20 mouse cellular contexts compared by ENCODE assay signal in genomic region chr10:20218866-20219265, GRCm38 (mm10).
"Had no signal": no experiment of that assay in that cellular context is flagged by ENCODE, and none has a peak within 500 bp of the region (broad histone marks: within the 10 kb centered on the region; RNA-seq: fewer than 3 reads in every experiment).

No protein-coding gene starts in this region.

- ATAC-seq: liver, postnatal 0 days; lung, postnatal 0 days; midbrain, embryonic 15.5 days had no signal

- H3K27me3 ChIP-seq: kidney, embryonic 15.5 days; limb, embryonic 12.5 days; limb, embryonic 15.5 days; midbrain, embryonic 12.5 days; midbrain, embryonic 15.5 days had no signal

- H3K4me3 ChIP-seq: kidney, embryonic 15.5 days; limb, embryonic 12.5 days; limb, embryonic 15.5 days; midbrain, embryonic 12.5 days; midbrain, embryonic 15.5 days; myocyte had no signal

- DNase-seq: kidney, adult 8-10 months; kidney, postnatal 10 days; kidney, postnatal 36 days; left cerebral cortex, postnatal 4 days; liver, postnatal 0 days; lung, embryonic 14.5 days; right cerebral cortex, adult 18-20 months; right cerebral cortex, postnatal 14 days; right cerebral cortex, postnatal 4 days had no signal

- H3K9me3 ChIP-seq: kidney, embryonic 15.5 days; limb, embryonic 12.5 days; limb, embryonic 15.5 days; midbrain, embryonic 12.5 days; midbrain, embryonic 15.5 days had no signal

- H3K4me1 ChIP-seq: limb, embryonic 12.5 days; limb, embryonic 15.5 days; midbrain, embryonic 12.5 days; midbrain, embryonic 15.5 days had no signal

- H3K36me3 ChIP-seq: kidney, embryonic 15.5 days; limb, embryonic 12.5 days; limb, embryonic 15.5 days; midbrain, embryonic 12.5 days; midbrain, embryonic 15.5 days had no signal

- H3K27ac ChIP-seq: kidney, embryonic 15.5 days; limb, embryonic 12.5 days; limb, embryonic 15.5 days; liver, embryonic 14.5 days; macrophage; midbrain, embryonic 12.5 days; midbrain, embryonic 15.5 days; stomach, postnatal 0 days had no signal

- H3K4me2 ChIP-seq: kidney, embryonic 15.5 days; limb, embryonic 12.5 days; limb, embryonic 15.5 days; liver, embryonic 11.5 days; lung, embryonic 14.5 days; midbrain, embryonic 12.5 days; midbrain, embryonic 15.5 days had no signal

- H3K9ac ChIP-seq: kidney, embryonic 15.5 days; limb, embryonic 12.5 days; limb, embryonic 15.5 days; liver, embryonic 14.5 days; liver, postnatal 0 days; lung, embryonic 14.5 days; midbrain, embryonic 12.5 days; midbrain, embryonic 15.5 days had no signal
